Mouse (Mus musculus): ENCODE results near the gene Nif3l1. TPM values are rescaled to one million over a fixed set of nuclear protein-coding genes. Genes with fewer than 3 reads are reported as not detected.

The Nif3l1 gene
- polyA plus RNA-seq (2012; rRNA removed; ENCODE audit: low replicate concordance): 11.1 and 23.2 TPM in 2 replicates

DNA sequence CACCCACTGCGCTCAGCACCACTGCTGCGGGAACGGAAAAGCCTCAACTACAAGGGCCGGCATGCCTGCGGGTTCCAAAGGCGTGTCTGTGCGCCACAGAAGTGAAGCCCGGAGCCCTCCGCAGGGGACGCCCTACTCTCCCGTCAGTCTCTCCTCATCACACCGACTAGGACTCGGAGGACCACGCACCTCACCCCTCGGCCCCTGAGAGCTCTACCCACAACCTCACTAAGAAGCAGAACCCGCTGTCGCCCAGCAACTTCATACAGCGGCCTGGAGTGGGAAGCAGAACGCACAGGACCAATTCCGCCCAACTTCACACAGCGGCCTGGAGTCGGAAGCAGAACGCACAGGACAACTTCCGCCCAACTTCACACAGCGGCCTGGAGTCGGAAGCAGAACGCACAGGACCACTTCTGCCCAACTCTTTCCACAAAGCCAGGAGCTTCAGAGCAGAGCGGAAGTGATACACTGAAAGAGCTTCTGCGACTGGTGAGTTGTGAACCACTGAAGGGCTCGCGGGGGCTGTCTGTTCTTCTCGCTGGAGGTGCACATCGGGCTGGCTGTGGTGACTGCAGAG lies at the start of gene Nif3l1, which contains the start of gene Ppil3:
Gene Nif3l1, plus strand, starts transcription at position 9 of the 580 bp plus-strand sequence.
Gene Ppil3, minus strand, starts transcription at position 344 of the 580 bp plus-strand sequence.

DNA sequence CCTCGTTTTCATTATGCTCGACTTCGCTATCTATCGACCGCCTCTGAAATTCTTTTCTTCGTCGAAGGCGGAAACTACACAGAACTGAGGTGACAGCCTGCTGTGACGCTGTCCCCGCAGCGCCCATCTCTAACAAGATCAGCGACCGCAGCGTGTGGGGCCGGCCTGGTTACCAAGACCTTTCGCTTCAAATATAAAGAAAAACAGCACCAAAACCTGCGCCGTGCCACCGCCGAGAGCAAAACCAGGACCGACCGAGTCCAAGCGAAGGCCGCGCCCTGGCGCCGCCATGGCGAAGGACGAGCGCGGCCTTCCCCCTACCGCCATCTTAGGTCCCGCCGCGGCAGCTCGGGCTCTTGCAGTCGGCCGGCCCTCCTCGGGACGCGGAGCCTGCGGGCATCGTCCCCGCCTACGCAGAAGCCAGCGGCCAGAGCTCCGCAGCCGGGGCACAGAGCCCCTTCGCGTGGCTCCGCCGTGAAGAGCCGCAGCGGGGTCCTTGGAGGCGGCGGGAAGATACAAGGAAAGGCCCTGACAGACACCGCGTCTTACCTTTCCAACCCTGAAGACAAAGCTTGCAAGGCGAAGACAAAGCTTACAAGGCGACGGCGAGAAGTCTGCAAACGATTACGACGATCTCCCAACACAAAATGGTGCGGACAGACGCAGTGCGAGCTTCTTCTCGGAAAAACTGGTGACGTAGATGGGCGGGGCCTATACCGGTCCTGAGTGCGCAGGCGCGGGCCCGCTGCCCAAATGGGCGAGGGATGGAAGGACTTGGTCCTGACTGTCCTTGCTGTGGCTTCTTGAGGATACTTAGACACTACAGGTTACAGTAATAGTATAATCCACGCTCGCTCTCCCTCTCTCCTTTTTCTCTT lies 21.3 kb upstream of the Nif3l1 start, which contains the start of gene Clk1:
Gene Clk1, minus strand, starts transcription at position 696 of the 878 bp plus-strand sequence.

DNA sequence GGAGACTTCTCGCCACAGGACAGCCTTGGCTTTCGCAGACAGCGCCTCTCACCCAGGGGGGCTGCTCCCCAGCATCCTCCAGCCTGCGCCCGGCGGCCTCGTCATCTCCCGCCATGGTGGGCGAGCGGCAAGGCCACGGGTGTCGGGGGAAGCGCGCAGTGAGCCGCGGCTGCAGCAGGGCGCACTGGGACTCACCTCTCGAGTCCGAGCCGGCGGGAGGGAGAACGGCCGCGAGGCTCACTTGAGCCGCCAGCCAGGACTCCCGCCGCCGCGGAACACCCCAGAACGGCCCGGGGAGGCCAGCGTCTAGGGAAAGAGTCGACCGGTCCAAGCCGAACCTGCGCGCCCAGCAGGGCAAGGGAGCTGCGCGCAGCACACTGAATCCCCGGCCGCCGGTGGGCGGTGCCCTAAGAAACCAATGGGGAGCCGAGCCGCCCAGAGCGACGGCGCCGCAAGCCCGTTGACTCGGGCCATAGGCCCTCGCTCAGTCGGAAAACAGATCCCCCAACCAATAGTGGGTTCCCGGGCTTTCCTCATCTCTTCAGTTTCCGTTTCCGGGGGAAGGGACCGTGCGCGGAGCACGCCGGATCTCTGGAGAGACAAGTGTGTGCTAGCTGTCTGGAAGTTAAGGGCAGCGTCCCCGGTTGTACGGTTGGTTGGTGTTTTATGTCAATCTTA lies 59.8 kb downstream of the Nif3l1 start, which contains the start of gene Orc2:
Gene Orc2, minus strand, starts transcription at position 533 of the 678 bp plus-strand sequence.

Other genes starting within 250 kb of the Nif3l1 start
- gene Aox4, start 234.8 kb upstream of the Nif3l1 start, polyA plus RNA-seq (2012; rRNA removed; ENCODE audit: low replicate concordance): 0.46 TPM in 1 of 2 replicates, not detected in the other
- 0.03 TPM in 1 of 2 replicates, not detected in the other for gene Aox2, start 166.8 kb upstream of the Nif3l1 start, polyA plus RNA-seq (2012; rRNA removed; ENCODE audit: low replicate concordance)
- 16.4 and 29.5 TPM in 2 replicates for gene Bzw1, start 52.3 kb upstream of the Nif3l1 start, polyA plus RNA-seq (2012; rRNA removed; ENCODE audit: low replicate concordance)
- 34.1 and 79.6 TPM in 2 replicates for gene Clk1, start 21.1 kb upstream of the Nif3l1 start, polyA plus RNA-seq (2012; rRNA removed; ENCODE audit: low replicate concordance)
- gene Ppil3, start 335 bp downstream of the Nif3l1 start, polyA plus RNA-seq (2012; rRNA removed; ENCODE audit: low replicate concordance): 12.8 and 34.1 TPM in 2 replicates
- 10.4 and 17.2 TPM in 2 replicates for gene Orc2, start 60.0 kb downstream of the Nif3l1 start, polyA plus RNA-seq (2012; rRNA removed; ENCODE audit: low replicate concordance)
- gene Fam126b, start 141.2 kb downstream of the Nif3l1 start, polyA plus RNA-seq (2012; rRNA removed; ENCODE audit: low replicate concordance): 1.8 and 6.9 TPM in 2 replicates
- 34.9 and 87.2 TPM in 2 replicates for gene Ndufb3, start 141.2 kb downstream of the Nif3l1 start, polyA plus RNA-seq (2012; rRNA removed; ENCODE audit: low replicate concordance)